Mouse (Mus musculus) lung, adult 2 months (tissue): ENCODE data around the gene Cspg4.

Source experiments
- CTCF ChIP-seq: fragments of 200-500 bp; IDR thresholded peaks from 2 replicates; pipeline ENCODE4 v1.5.1; 2011; ENCODE audit warnings: mild to moderate bottlenecking, low read length, control low read depth; ENCODE audit not compliant: insufficient read depth
- POLR2A ChIP-seq: fragments of 200-500 bp; IDR thresholded peaks from 2 replicates; pipeline ENCODE4 v1.6.1; 2011; ENCODE audit warnings: low read depth, mild to moderate bottlenecking, control low read depth, low read length, borderline replicate concordance; ENCODE audit errors: extremely low read depth

GRCm38 (mm10) chr9:56913991-56914390 lies 49.2 kb downstream of the Cspg4 start:
- no peak for TF ChIP-seq CTCF
- TF ChIP-seq POLR2A = no peak
